Mouse (Mus musculus) thymus, adult 18-20 months (tissue): ENCODE data around the gene Olfr1087.
"Not testable (repeated sequence)": the region's sequence is repeated elsewhere in the genome, so short reads cannot be mapped to it uniquely, and the experiment has no call there.

ENCODE experiments used
- DNase-seq, 2 experiments: peaks; one replicate each; pipeline ENCODE4 v3.0.0; 2022; ENCODE audit warnings: mixed read lengths in 2 of 2

The Olfr1087 gene

GRCm38 (mm10) chr2:86698295-86698694 is at the start of gene Olfr1087:
TSS of gene Olfr1087 (minus strand) at chr2:86698395.
- no peak for DNase-seq

DNA sequence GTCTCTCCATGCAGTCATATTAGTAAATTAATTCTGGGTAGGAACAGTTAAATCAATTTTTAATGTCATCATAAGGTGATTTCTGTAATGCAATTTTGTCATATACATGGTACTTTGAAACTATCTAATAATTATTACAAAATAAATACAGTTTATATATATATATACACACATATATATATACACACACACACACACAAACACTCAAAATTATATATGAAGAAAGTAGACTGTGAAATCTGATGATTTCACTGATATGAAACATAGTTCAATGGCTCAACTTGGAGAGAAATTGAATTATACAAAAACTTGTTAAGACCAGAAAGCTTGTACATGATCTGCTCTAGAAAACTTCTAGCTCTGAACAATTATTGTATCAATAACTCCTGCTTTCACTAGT is 35.4 kb upstream of the Olfr1087 start, which contains the start of gene Olfr1089:
Gene Olfr1089 (minus strand): TSS at position 101 of the 400 bp plus-strand sequence.
- no peak for DNase-seq

DNA sequence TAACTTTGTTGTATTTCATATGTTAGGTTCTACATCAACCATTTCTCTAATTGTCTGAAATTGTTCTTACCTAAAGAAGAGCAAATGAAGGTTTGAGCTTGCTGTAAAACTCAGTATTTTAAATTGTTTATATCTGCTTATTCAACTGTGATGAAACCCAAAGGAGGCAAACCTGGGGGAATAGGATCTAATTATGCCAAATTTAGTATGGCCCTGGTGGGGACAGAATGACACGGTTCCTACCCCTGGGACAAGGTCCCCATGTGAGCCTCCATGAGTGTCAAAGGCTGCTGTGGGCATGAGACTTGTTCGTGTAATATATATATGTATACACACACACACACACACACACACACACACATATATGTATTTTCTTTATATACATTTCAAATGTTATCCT is 18.2 kb downstream of the Olfr1087 start, which contains the start of gene Olfr1086:
Gene Olfr1086 (minus strand): TSS at position 101 of the 400 bp plus-strand sequence.
- no peak for DNase-seq

DNA sequence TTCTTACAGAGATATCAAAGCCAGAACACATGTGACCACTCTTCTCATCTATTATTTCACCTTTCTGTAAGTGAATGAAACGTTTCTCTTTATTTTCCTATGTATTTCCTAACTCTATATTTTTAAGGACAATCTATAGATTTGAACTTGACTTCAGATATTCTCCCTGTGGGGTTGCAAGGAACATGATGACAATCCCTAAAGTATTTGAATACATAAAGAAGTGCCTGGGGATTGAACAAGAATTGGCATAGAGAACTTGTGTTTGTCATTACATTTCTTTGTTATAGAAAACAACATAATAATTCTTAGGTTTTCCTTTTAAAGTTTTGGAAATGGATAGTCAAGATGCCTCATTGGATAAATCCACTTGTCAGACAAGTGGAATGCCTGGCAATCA is 36.3 kb downstream of the Olfr1087 start, which contains the start of gene Olfr1085:
Gene Olfr1085 (minus strand): TSS at position 101 of the 400 bp plus-strand sequence.
- DNase-seq: no peak

DNA sequence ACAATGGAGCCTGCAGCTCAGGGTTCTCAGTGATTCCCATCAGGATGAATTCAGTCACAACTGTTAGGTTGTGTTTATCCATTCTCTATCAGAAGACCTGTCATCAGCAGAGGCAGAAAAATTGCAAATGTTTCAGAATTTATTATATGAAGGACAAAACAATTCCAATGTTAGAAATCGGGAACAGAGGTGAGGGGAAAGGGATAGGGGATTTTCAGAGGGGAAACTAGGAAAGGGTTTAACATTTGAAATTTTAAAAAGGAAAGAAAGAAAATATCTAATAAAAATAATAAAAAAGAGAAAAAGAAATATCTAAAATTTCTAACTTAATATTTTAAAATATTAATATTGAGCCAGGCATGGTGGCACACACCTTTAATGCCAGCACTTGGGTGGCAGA is 58.6 kb downstream of the Olfr1087 start, which contains the start of gene Olfr1084:
Gene Olfr1084 (minus strand): TSS at position 101 of the 400 bp plus-strand sequence.
- not testable (repeated sequence) for DNase-seq
